Mouse (Mus musculus) C2C12 (cell line): ENCODE measurements at regions not wholly inside any gene's neighbourhood (a gene's known extent, or its start where the extent isn't known, plus 50 kb on each side); places are given as distances from the start of the nearest gene placed in this dataset.
"Not testable (repeated sequence)": the region's sequence is repeated elsewhere in the genome, so short reads cannot be mapped to it uniquely, and the experiment has no call there.

Experiments used
- CEBPB ChIP-seq: IDR thresholded peaks from one replicate; pipeline ENCODE4 v1.6.1; 2011; ENCODE audit warnings: low read depth, mild to moderate bottlenecking, control low read depth, moderate library complexity
- CTCF ChIP-seq: IDR thresholded peaks from one replicate; pipeline ENCODE4 v1.5.1; 2011; ENCODE audit not compliant: control insufficient read depth, insufficient read depth, insufficient read length
- MAX ChIP-seq: IDR thresholded peaks from one replicate; pipeline ENCODE4 v1.6.1; 2011; ENCODE audit warnings: mild to moderate bottlenecking, control low read depth
- MYOD1 ChIP-seq: IDR thresholded peaks from one replicate; pipeline ENCODE4 v1.6.1; 2011; ENCODE audit warnings: low read depth; ENCODE audit not compliant: control insufficient read depth, insufficient read length
- USF1 ChIP-seq: IDR thresholded peaks from one replicate; pipeline ENCODE4 v1.6.1; 2011; ENCODE audit warnings: low read depth, mild to moderate bottlenecking, control low read depth, moderate library complexity

DNA sequence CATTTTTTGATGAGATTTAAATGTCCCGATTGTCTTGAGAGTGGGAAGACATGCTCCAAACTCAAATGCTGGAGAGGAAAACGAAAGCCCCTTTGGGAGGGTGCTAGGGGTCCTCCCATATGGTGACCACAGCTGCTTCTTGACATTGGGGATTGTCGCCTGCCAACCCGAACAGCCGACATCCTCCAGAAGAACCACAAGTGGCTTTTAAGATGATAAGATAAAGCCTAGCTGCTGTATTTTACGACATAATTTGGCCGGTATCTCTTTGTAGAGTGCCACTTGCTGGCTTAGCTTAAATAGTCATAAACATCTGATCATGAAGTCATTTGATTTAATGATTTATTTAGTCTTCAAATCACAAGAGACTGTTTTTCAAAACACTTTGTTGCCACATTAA lies 156.1 kb downstream of the Rab10 start:
- not testable (repeated sequence) for TF ChIP-seq CTCF, MAX, CEBPB, USF1, MYOD1
